Mouse (Mus musculus): ENCODE results near the gene Lrrc45. TPM values are rescaled to one million over a fixed set of nuclear protein-coding genes. Genes with fewer than 3 reads are reported as not detected.
"Not testable (repeated sequence)": the region's sequence is repeated elsewhere in the genome, so short reads cannot be mapped to it uniquely, and the experiment has no call there.

Gene Lrrc45
- polyA plus RNA-seq, 1 experiment from 2014 or later, result 77.5 TPM

GRCm38 (mm10) chr11:120729432-120730050 is 15.8 kb downstream of the Lrrc45 start:
- H3K4me3 ChIP-seq, result peak overlapping the region; percentile 12; the same call in 1 of the 2 replicates
- H3K9me3 ChIP-seq; H3K27me3 ChIP-seq; ATAC-seq (ENCODE audit: insufficient number of reproducible peaks, insufficient read depth, low FRiP score, low TSS enrichment); H3K9ac ChIP-seq; H3K36me3 ChIP-seq; H3K27ac ChIP-seq: not testable (repeated sequence)
- H3K4me1 ChIP-seq, result peaks cover 27% of the 10 kb centered on the region; the same call in 1 of the 2 replicates
- peak overlapping the region; percentile 39 for H3K4me2 ChIP-seq (replicated peaks)
- 3% methylated on average over 18 of the region's 21 CpGs for whole genome bisulfite sequencing

- no peaks in the 10 kb centered on the region for H3K9me3 ChIP-seq
- H3K4me3 ChIP-seq, result no peak overlapping the region
- no peak overlapping the region for H3K27ac ChIP-seq
- WGBS, result 87% methylated on average over 10 of the region's 10 CpGs
- no peaks in the 10 kb centered on the region for H3K36me3 ChIP-seq
- ATAC-seq (ENCODE audit: insufficient number of reproducible peaks, insufficient read depth, low FRiP score, low TSS enrichment), result no peak
- peaks cover 27% of the 10 kb centered on the region; the same call in 1 of the 2 replicates for H3K4me1 ChIP-seq
- H3K27me3 ChIP-seq, result peaks cover 5% of the 10 kb centered on the region; the same call in 1 of the 2 replicates
- no peak overlapping the region for H3K9ac ChIP-seq
- no peak overlapping the region for H3K4me2 ChIP-seq (replicated peaks)
Observed at GRCm38 (mm10) chr11:120730331-120730870, 16.7 kb downstream of the Lrrc45 start.

GRCm38 (mm10) chr11:120731395-120731794 is 17.7 kb downstream of the Lrrc45 start:
- Histone ChIP-seq H3K4me1 (peaks cover 25% of the 10 kb centered on the region; the same call in 1 of the 2 replicates), H3K4me2 (replicated peaks) (no peak overlapping the region), H3K4me3 (no peak overlapping the region), H3K9ac (no peak overlapping the region), H3K9me3 (no peaks in the 10 kb centered on the region), H3K36me3 (no peaks in the 10 kb centered on the region), H3K27me3 (no peaks in the 10 kb centered on the region), H3K27ac (0 out of 2 replicates have a peak overlapping the region, but pooled peaks have one; percentile 42)
- no peak for ATAC-seq (ENCODE audit: insufficient number of reproducible peaks, insufficient read depth, low FRiP score, low TSS enrichment)
- WGBS, result 89% methylated on average over 1 of the region's 1 CpGs

- ATAC-seq (ENCODE audit: insufficient number of reproducible peaks, insufficient read depth, low FRiP score, low TSS enrichment), result no peak
- Histone ChIP-seq H3K27me3 (no peaks in the 10 kb centered on the region), H3K4me3 (no peak within 1 kb of the TSS), H3K9ac (no peak within 1 kb of the TSS), H3K4me1 (peaks cover 20% of the 10 kb centered on the region; the same call in 1 of the 2 replicates), H3K4me2 (replicated peaks) (no peak within 1 kb of the TSS), H3K9me3 (no peaks in the 10 kb centered on the region), H3K27ac (peak within 1 kb of the TSS; percentile 42; the same call in 1 of the 2 replicates), H3K36me3 (no peaks in the 10 kb centered on the region)
- 62% methylated on average over 12 of the region's 12 CpGs for WGBS
Observed at GRCm38 (mm10) chr11:120731858-120732680, 18.3 kb downstream of the Lrrc45 start, which contains the start of gene Cbr2. Cbr2 (minus strand) TSS chr11:120732114.

- no peak for ATAC-seq (ENCODE audit: insufficient number of reproducible peaks, insufficient read depth, low FRiP score, low TSS enrichment)
- H3K4me2 ChIP-seq (replicated peaks), result no peak overlapping the region
- H3K9ac ChIP-seq, result no peak overlapping the region
- H3K4me1 ChIP-seq, result peaks cover 20% of the 10 kb centered on the region; the same call in 1 of the 2 replicates
- H3K9me3 ChIP-seq, result no peaks in the 10 kb centered on the region
- no peaks in the 10 kb centered on the region for H3K36me3 ChIP-seq
- 63% methylated on average over 6 of the region's 6 CpGs for WGBS
- H3K27ac ChIP-seq, result no peak overlapping the region
- H3K27me3 ChIP-seq, result no peaks in the 10 kb centered on the region
- no peak overlapping the region for H3K4me3 ChIP-seq
Observed at GRCm38 (mm10) chr11:120733521-120733920, 19.8 kb downstream of the Lrrc45 start.

- no peaks in the 10 kb centered on the region for H3K9me3 ChIP-seq
- H3K4me2 ChIP-seq (replicated peaks), result no peak overlapping the region
- peaks cover 13% of the 10 kb centered on the region; the same call in 1 of the 2 replicates for H3K4me1 ChIP-seq
- 76% methylated on average over 6 of the region's 6 CpGs for WGBS
- no peak overlapping the region for H3K9ac ChIP-seq
- ATAC-seq (ENCODE audit: insufficient number of reproducible peaks, insufficient read depth, low FRiP score, low TSS enrichment), result no peak
- no peaks in the 10 kb centered on the region for H3K36me3 ChIP-seq
- no peaks in the 10 kb centered on the region for H3K27me3 ChIP-seq
- no peak overlapping the region for H3K27ac ChIP-seq
- no peak overlapping the region for H3K4me3 ChIP-seq
Observed at GRCm38 (mm10) chr11:120736424-120736823, 22.7 kb downstream of the Lrrc45 start.

- ATAC-seq (ENCODE audit: insufficient number of reproducible peaks, insufficient read depth, low FRiP score, low TSS enrichment), result no peak
- H3K27ac ChIP-seq, result no peak overlapping the region
- 89% methylated on average over 5 of the region's 5 CpGs for WGBS
Observed at GRCm38 (mm10) chr11:120740981-120741380, 27.3 kb downstream of the Lrrc45 start.

GRCm38 (mm10) chr11:120744121-120744701 is 30.5 kb downstream of the Lrrc45 start:
- Histone ChIP-seq H3K9me3 (no peaks in the 10 kb centered on the region), H3K27ac (no peak overlapping the region), H3K4me2 (replicated peaks) (no peak overlapping the region), H3K36me3 (no peaks in the 10 kb centered on the region), H3K4me1 (no peaks in the 10 kb centered on the region), H3K9ac (no peak overlapping the region), H3K27me3 (no peaks in the 10 kb centered on the region), H3K4me3 (no peak overlapping the region)
- no peak for ATAC-seq (ENCODE audit: insufficient number of reproducible peaks, insufficient read depth, low FRiP score, low TSS enrichment)
- 63% methylated on average over 7 of the region's 7 CpGs for WGBS

More at GRCm38 (mm10) chr11:120740981-120741380, 27.3 kb downstream of the Lrrc45 start:
- Histone ChIP-seq H3K27me3 (no peaks in the 10 kb centered on the region), H3K9ac (no peak overlapping the region), H3K4me2 (replicated peaks) (no peak overlapping the region), H3K36me3 (no peaks in the 10 kb centered on the region), H3K9me3 (no peaks in the 10 kb centered on the region), H3K4me3 (no peak overlapping the region), H3K4me1 (no peaks in the 10 kb centered on the region)

- Histone ChIP-seq H3K27me3 (no peaks in the 10 kb centered on the region), H3K4me3 (no peak overlapping the region), H3K36me3 (no peaks in the 10 kb centered on the region), H3K4me2 (replicated peaks) (no peak overlapping the region), H3K9me3 (no peaks in the 10 kb centered on the region), H3K27ac (no peak overlapping the region), H3K4me1 (no peaks in the 10 kb centered on the region), H3K9ac (no peak overlapping the region)
- no peak for ATAC-seq (ENCODE audit: insufficient number of reproducible peaks, insufficient read depth, low FRiP score, low TSS enrichment)
- WGBS, result 74% methylated on average over 4 of the region's 4 CpGs
Observed at GRCm38 (mm10) chr11:120747974-120748373, 34.2 kb downstream of the Lrrc45 start.

- no peak for ATAC-seq (ENCODE audit: insufficient number of reproducible peaks, insufficient read depth, low FRiP score, low TSS enrichment)
- Histone ChIP-seq H3K4me1 (no peaks in the 10 kb centered on the region), H3K4me2 (replicated peaks) (no peak overlapping the region), H3K27ac (no peak overlapping the region), H3K27me3 (no peaks in the 10 kb centered on the region), H3K4me3 (no peak overlapping the region), H3K9me3 (no peaks in the 10 kb centered on the region), H3K36me3 (no peaks in the 10 kb centered on the region), H3K9ac (no peak overlapping the region)
- 59% methylated on average over 8 of the region's 8 CpGs for WGBS
Observed at GRCm38 (mm10) chr11:120749430-120749829, 35.7 kb downstream of the Lrrc45 start.

- no peak for ATAC-seq (ENCODE audit: insufficient number of reproducible peaks, insufficient read depth, low FRiP score, low TSS enrichment)
- no peak overlapping the region for H3K9ac ChIP-seq
- no peaks in the 10 kb centered on the region for H3K36me3 ChIP-seq
- H3K27me3 ChIP-seq, result no peaks in the 10 kb centered on the region
- H3K27ac ChIP-seq, result no peak overlapping the region
- 72% methylated on average over 4 of the region's 4 CpGs for WGBS
- no peaks in the 10 kb centered on the region for H3K9me3 ChIP-seq
- H3K4me2 ChIP-seq (replicated peaks), result no peak overlapping the region
- H3K4me1 ChIP-seq, result no peaks in the 10 kb centered on the region
- no peak overlapping the region for H3K4me3 ChIP-seq
Observed at GRCm38 (mm10) chr11:120751606-120752005, 37.9 kb downstream of the Lrrc45 start.

All from embryonic facial prominence, embryonic 12.5 days (tissue).